Mouse (Mus musculus): ENCODE measurements around the gene Por. TPM values are rescaled to one million over a fixed set of nuclear protein-coding genes. Genes with fewer than 3 reads are reported as not detected.

The Por gene
- polyA plus RNA-seq, 1 experiment from 2014 or later: 63.0 TPM

GRCm38 (mm10) chr5:135648461-135649308, 21.1 kb upstream of the Por start:
- no peak for ATAC-seq (ENCODE audit: low FRiP score)
- Histone ChIP-seq H3K36me3 (ENCODE audit: control insufficient read depth, insufficient read depth, low read length) (no peaks in the 10 kb centered on the region), H3K27ac (ENCODE audit: low read depth, low read length) (no peak overlapping the region), H3K4me2 (replicated peaks; ENCODE audit: low read depth, low read length) (no peak overlapping the region), H3K27me3 (ENCODE audit: control insufficient read depth, insufficient read depth, low read length) (no peaks in the 10 kb centered on the region), H3K9ac (ENCODE audit: low read depth, low read length) (no peak overlapping the region), H3K4me3 (ENCODE audit: low read depth, low read length) (no peak overlapping the region), H3K4me1 (replicated peaks; ENCODE audit: control insufficient read depth, insufficient read depth, low read length) (no peaks in the 10 kb centered on the region), H3K9me3 (ENCODE audit: control insufficient read depth, low read length) (no peaks in the 10 kb centered on the region)
- no peak for DNase-seq (ENCODE audit: low spot score)
- 79% methylated on average over 9 of the region's 9 CpGs for WGBS

- H3K4me1 ChIP-seq (replicated peaks; ENCODE audit: control insufficient read depth, insufficient read depth, low read length): no peaks in the 10 kb centered on the region
- H3K4me2 ChIP-seq (replicated peaks; ENCODE audit: low read depth, low read length): no peak overlapping the region
- H3K27ac ChIP-seq (ENCODE audit: low read depth, low read length): no peak overlapping the region
- WGBS: 88% methylated on average over 1 of the region's 1 CpGs
- no peaks in the 10 kb centered on the region for H3K36me3 ChIP-seq (ENCODE audit: control insufficient read depth, insufficient read depth, low read length)
- H3K4me3 ChIP-seq (ENCODE audit: low read depth, low read length): no peak overlapping the region
- no peak overlapping the region for H3K9ac ChIP-seq (ENCODE audit: low read depth, low read length)
- H3K27me3 ChIP-seq (ENCODE audit: control insufficient read depth, insufficient read depth, low read length): no peaks in the 10 kb centered on the region
- no peaks in the 10 kb centered on the region for H3K9me3 ChIP-seq (ENCODE audit: control insufficient read depth, low read length)
- no peak for ATAC-seq (ENCODE audit: low FRiP score)
- DNase-seq (ENCODE audit: low spot score): no peak
These were observed 20.6 kb upstream of the Por start for GRCm38 (mm10) chr5:135649309-135649633.

GRCm38 (mm10) chr5:135651536-135651935, 18.3 kb upstream of the Por start:
- H3K27me3 ChIP-seq (ENCODE audit: control insufficient read depth, insufficient read depth, low read length): no peaks in the 10 kb centered on the region
- no peak overlapping the region for H3K4me2 ChIP-seq (replicated peaks; ENCODE audit: low read depth, low read length)
- no peak overlapping the region for H3K4me3 ChIP-seq (ENCODE audit: low read depth, low read length)
- H3K9me3 ChIP-seq (ENCODE audit: control insufficient read depth, low read length): no peaks in the 10 kb centered on the region
- DNase-seq (ENCODE audit: low spot score) (no peak), ATAC-seq (ENCODE audit: low FRiP score) (no peak)
- no peak overlapping the region for H3K9ac ChIP-seq (ENCODE audit: low read depth, low read length)
- 76% methylated on average over 3 of the region's 3 CpGs for WGBS
- H3K27ac ChIP-seq (ENCODE audit: low read depth, low read length): no peak overlapping the region
- no peaks in the 10 kb centered on the region for H3K36me3 ChIP-seq (ENCODE audit: control insufficient read depth, insufficient read depth, low read length)
- no peaks in the 10 kb centered on the region for H3K4me1 ChIP-seq (replicated peaks; ENCODE audit: control insufficient read depth, insufficient read depth, low read length)

GRCm38 (mm10) chr5:135653209-135653608, 16.6 kb upstream of the Por start:
- Histone ChIP-seq H3K4me3 (ENCODE audit: low read depth, low read length) (no peak overlapping the region), H3K27me3 (ENCODE audit: control insufficient read depth, insufficient read depth, low read length) (no peaks in the 10 kb centered on the region), H3K27ac (ENCODE audit: low read depth, low read length) (no peak overlapping the region), H3K4me1 (replicated peaks; ENCODE audit: control insufficient read depth, insufficient read depth, low read length) (no peaks in the 10 kb centered on the region), H3K36me3 (ENCODE audit: control insufficient read depth, insufficient read depth, low read length) (no peaks in the 10 kb centered on the region), H3K9ac (ENCODE audit: low read depth, low read length) (no peak overlapping the region), H3K9me3 (ENCODE audit: control insufficient read depth, low read length) (no peaks in the 10 kb centered on the region; the same call in 1 of the 2 replicates), H3K4me2 (replicated peaks; ENCODE audit: low read depth, low read length) (no peak overlapping the region)
- 60% methylated on average over 2 of the region's 2 CpGs for WGBS
- DNase-seq (ENCODE audit: low spot score) (no peak), ATAC-seq (ENCODE audit: low FRiP score) (no peak)

- Histone ChIP-seq H3K4me1 (replicated peaks; ENCODE audit: control insufficient read depth, insufficient read depth, low read length) (no peaks in the 10 kb centered on the region), H3K9ac (ENCODE audit: low read depth, low read length) (no peak overlapping the region), H3K9me3 (ENCODE audit: control insufficient read depth, low read length) (no peaks in the 10 kb centered on the region; the same call in 1 of the 2 replicates), H3K27ac (ENCODE audit: low read depth, low read length) (no peak overlapping the region), H3K4me3 (ENCODE audit: low read depth, low read length) (no peak overlapping the region), H3K36me3 (ENCODE audit: control insufficient read depth, insufficient read depth, low read length) (no peaks in the 10 kb centered on the region), H3K4me2 (replicated peaks; ENCODE audit: low read depth, low read length) (no peak overlapping the region), H3K27me3 (ENCODE audit: control insufficient read depth, insufficient read depth, low read length) (no peaks in the 10 kb centered on the region)
- no peak for DNase-seq (ENCODE audit: low spot score)
- ATAC-seq (ENCODE audit: low FRiP score): no peak
- WGBS: 74% methylated on average over 5 of the region's 5 CpGs
These were observed 13.8 kb upstream of the Por start for GRCm38 (mm10) chr5:135656046-135656445.

- Histone ChIP-seq H3K9me3 (ENCODE audit: control insufficient read depth, low read length) (no peaks in the 10 kb centered on the region; the same call in 1 of the 2 replicates), H3K27me3 (ENCODE audit: control insufficient read depth, insufficient read depth, low read length) (no peaks in the 10 kb centered on the region), H3K4me2 (replicated peaks; ENCODE audit: low read depth, low read length) (no peak overlapping the region), H3K9ac (ENCODE audit: low read depth, low read length) (no peak overlapping the region), H3K27ac (ENCODE audit: low read depth, low read length) (no peak overlapping the region), H3K4me3 (ENCODE audit: low read depth, low read length) (no peak overlapping the region), H3K36me3 (ENCODE audit: control insufficient read depth, insufficient read depth, low read length) (no peaks in the 10 kb centered on the region), H3K4me1 (replicated peaks; ENCODE audit: control insufficient read depth, insufficient read depth, low read length) (no peaks in the 10 kb centered on the region)
- 74% methylated on average over 5 of the region's 5 CpGs for WGBS
- DNase-seq (ENCODE audit: low spot score): no peak
- no peak for ATAC-seq (ENCODE audit: low FRiP score)
These were observed 12.7 kb upstream of the Por start for GRCm38 (mm10) chr5:135657128-135657527.

- Histone ChIP-seq H3K9me3 (ENCODE audit: control insufficient read depth, low read length) (no peaks in the 10 kb centered on the region; the same call in 1 of the 2 replicates), H3K9ac (ENCODE audit: low read depth, low read length) (no peak overlapping the region), H3K4me2 (replicated peaks; ENCODE audit: low read depth, low read length) (no peak overlapping the region), H3K27ac (ENCODE audit: low read depth, low read length) (no peak overlapping the region), H3K4me1 (replicated peaks; ENCODE audit: control insufficient read depth, insufficient read depth, low read length) (no peaks in the 10 kb centered on the region), H3K4me3 (ENCODE audit: low read depth, low read length) (no peak overlapping the region), H3K36me3 (ENCODE audit: control insufficient read depth, insufficient read depth, low read length) (no peaks in the 10 kb centered on the region), H3K27me3 (ENCODE audit: control insufficient read depth, insufficient read depth, low read length) (no peaks in the 10 kb centered on the region)
- 58% methylated on average over 17 of the region's 17 CpGs for WGBS
- DNase-seq (ENCODE audit: low spot score) (no peak), ATAC-seq (ENCODE audit: low FRiP score) (no peak)
These were observed 12.0 kb upstream of the Por start for GRCm38 (mm10) chr5:135657703-135658373.

- Histone ChIP-seq H3K36me3 (ENCODE audit: control insufficient read depth, insufficient read depth, low read length) (no peaks in the 10 kb centered on the region), H3K9ac (ENCODE audit: low read depth, low read length) (no peak overlapping the region), H3K4me2 (replicated peaks; ENCODE audit: low read depth, low read length) (no peak overlapping the region), H3K4me1 (replicated peaks; ENCODE audit: control insufficient read depth, insufficient read depth, low read length) (no peaks in the 10 kb centered on the region), H3K27me3 (ENCODE audit: control insufficient read depth, insufficient read depth, low read length) (no peaks in the 10 kb centered on the region), H3K27ac (ENCODE audit: low read depth, low read length) (no peak overlapping the region), H3K9me3 (ENCODE audit: control insufficient read depth, low read length) (no peaks in the 10 kb centered on the region; the same call in 1 of the 2 replicates), H3K4me3 (ENCODE audit: low read depth, low read length) (no peak overlapping the region)
- DNase-seq (ENCODE audit: low spot score) (no peak), ATAC-seq (ENCODE audit: low FRiP score) (no peak)
- WGBS: 84% methylated on average over 4 of the region's 4 CpGs
These were observed 9.9 kb upstream of the Por start for GRCm38 (mm10) chr5:135659956-135660355.

GRCm38 (mm10) chr5:135660535-135660934, 9.3 kb upstream of the Por start:
- ATAC-seq (ENCODE audit: low FRiP score) (no peak), DNase-seq (ENCODE audit: low spot score) (no peak)
- Histone ChIP-seq H3K4me2 (replicated peaks; ENCODE audit: low read depth, low read length) (no peak overlapping the region), H3K9ac (ENCODE audit: low read depth, low read length) (no peak overlapping the region), H3K36me3 (ENCODE audit: control insufficient read depth, insufficient read depth, low read length) (no peaks in the 10 kb centered on the region), H3K4me1 (replicated peaks; ENCODE audit: control insufficient read depth, insufficient read depth, low read length) (no peaks in the 10 kb centered on the region), H3K4me3 (ENCODE audit: low read depth, low read length) (no peak overlapping the region), H3K9me3 (ENCODE audit: control insufficient read depth, low read length) (no peaks in the 10 kb centered on the region; the same call in 1 of the 2 replicates), H3K27me3 (ENCODE audit: control insufficient read depth, insufficient read depth, low read length) (no peaks in the 10 kb centered on the region), H3K27ac (ENCODE audit: low read depth, low read length) (no peak overlapping the region)
- WGBS: 89% methylated on average over 7 of the region's 7 CpGs
